Comparison of ENCODE assay signal across 12 mouse cellular contexts in the genomic region with DNA sequence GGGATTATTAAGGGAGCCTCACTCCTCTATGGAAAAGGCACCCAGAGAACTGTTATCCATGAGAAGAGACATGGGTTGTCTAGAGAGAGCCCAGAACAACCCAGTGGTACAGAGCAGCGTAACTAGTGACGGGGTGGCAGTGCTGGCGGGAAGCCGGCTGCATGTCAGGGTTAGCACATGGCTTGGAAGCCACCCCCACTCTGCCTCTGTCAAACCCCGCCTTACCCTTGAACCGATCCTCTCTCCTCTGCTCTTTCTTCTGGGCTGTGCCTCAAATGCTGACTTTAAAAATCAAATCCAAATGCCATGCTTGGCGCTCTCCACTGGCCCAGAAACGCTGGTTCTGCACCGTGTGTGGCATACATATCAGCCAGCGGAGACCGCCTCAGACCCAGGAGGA.
DNase-seq lines count a peak whose midpoint lies in the region; ATAC-seq lines count a peak whose summit lies in the region.
"Had no signal": no experiment of that assay in that cellular context is flagged by ENCODE, and none has a peak within 500 bp of the region (broad histone marks: within the 10 kb centered on the region; RNA-seq: fewer than 3 reads in every experiment).

No protein-coding gene starts in this region.

- no peak for DNase-seq in lung, adult 18-20 months
- DNase-seq in limb, embryonic 10.5 days (ENCODE audit: low spot score) = no peak
- no peak for DNase-seq in spleen, adult 12 weeks (ENCODE audit: low spot score)
- no peak for DNase-seq in spleen, postnatal 14 days (ENCODE audit: low spot score in 2 of 2)
- no peak for DNase-seq in layer of hippocampus, adult 18-20 months (ENCODE audit: low spot score in 2 of 2)
- DNase-seq: kidney, postnatal 25 days; retina, postnatal 1 day; thymus, postnatal 25 days had no signal

- H3K4me1 ChIP-seq in lung, embryonic 16.5 days (replicated peaks; ENCODE audit: control insufficient read depth, insufficient read depth, low read length) = peaks cover 21% of the 10 kb centered on the region
- H3K4me1 ChIP-seq in forebrain, embryonic 13.5 days = peaks cover 37% of the 10 kb centered on the region
- H3K4me1 ChIP-seq in limb, embryonic 10.5 days = peaks cover 38% of the 10 kb centered on the region
- H3K4me1 ChIP-seq in neural tube, embryonic 13.5 days (replicated peaks) = peaks cover 59% of the 10 kb centered on the region

- no peaks in the 10 kb centered on the region for H3K36me3 ChIP-seq in lung, embryonic 16.5 days (ENCODE audit: control insufficient read depth, insufficient read depth, low read length)
- no peaks in the 10 kb centered on the region for H3K36me3 ChIP-seq in forebrain, embryonic 13.5 days (ENCODE audit: poor library complexity, severe bottlenecking)
- H3K36me3 ChIP-seq in limb, embryonic 10.5 days = no peaks in the 10 kb centered on the region; the same call in 1 of the 2 replicates
- no peaks in the 10 kb centered on the region for H3K36me3 ChIP-seq in neural tube, embryonic 13.5 days

- H3K9me3 ChIP-seq in lung, embryonic 16.5 days (ENCODE audit: control insufficient read depth, low read length) = no peaks in the 10 kb centered on the region
- no peaks in the 10 kb centered on the region for H3K9me3 ChIP-seq in forebrain, embryonic 13.5 days (replicated peaks)
- H3K9me3 ChIP-seq in limb, embryonic 10.5 days (replicated peaks) = no peaks in the 10 kb centered on the region
- H3K9me3 ChIP-seq in neural tube, embryonic 13.5 days = no peaks in the 10 kb centered on the region
- H3K9me3 ChIP-seq: heart, embryonic 10.5 days had no signal

- no peak overlapping the region for H3K27ac ChIP-seq in lung, embryonic 16.5 days (ENCODE audit: low read length)
- peak overlapping the region; percentile 83; the same call in 1 of the 2 replicates for H3K27ac ChIP-seq in forebrain, embryonic 13.5 days
- H3K27ac ChIP-seq in limb, embryonic 10.5 days = 0 out of 2 replicates have a peak overlapping the region, but pooled peaks have one; percentile 1
- peak overlapping the region; percentile 97 for H3K27ac ChIP-seq in neural tube, embryonic 13.5 days (replicated peaks)
- H3K27ac ChIP-seq: heart, embryonic 10.5 days had no signal

- H3K4me3 ChIP-seq in lung, embryonic 16.5 days (ENCODE audit: low read length) = no peak overlapping the region
- no peak overlapping the region for H3K4me3 ChIP-seq in forebrain, embryonic 13.5 days
- H3K4me3 ChIP-seq in limb, embryonic 10.5 days = no peak overlapping the region
- no peak overlapping the region for H3K4me3 ChIP-seq in neural tube, embryonic 13.5 days
- H3K4me3 ChIP-seq: heart, embryonic 10.5 days had no signal

- H3K27me3 ChIP-seq in lung, embryonic 16.5 days (ENCODE audit: control insufficient read depth, insufficient read depth, low read depth, low read length) = no peaks in the 10 kb centered on the region
- no peaks in the 10 kb centered on the region for H3K27me3 ChIP-seq in forebrain, embryonic 13.5 days
- H3K27me3 ChIP-seq in limb, embryonic 10.5 days (ENCODE audit: low read depth, poor library complexity, severe bottlenecking) = no peaks in the 10 kb centered on the region
- H3K27me3 ChIP-seq in neural tube, embryonic 13.5 days = no peaks in the 10 kb centered on the region

- no peak overlapping the region for H3K9ac ChIP-seq in lung, embryonic 16.5 days (ENCODE audit: low read length)
- H3K9ac ChIP-seq in forebrain, embryonic 13.5 days = no peak overlapping the region; the same call in 1 of the 2 replicates
- peak overlapping the region; percentile 66 for H3K9ac ChIP-seq in neural tube, embryonic 13.5 days

- 77% methylated on average over 11 of the region's 11 CpGs for WGBS in lung, embryonic 16.5 days
- 86% methylated on average over 11 of the region's 11 CpGs for WGBS in forebrain, embryonic 13.5 days
- 86% methylated on average over 11 of the region's 11 CpGs for WGBS in limb, embryonic 10.5 days
- WGBS in neural tube, embryonic 13.5 days = 73% methylated on average over 11 of the region's 11 CpGs

- 0 out of 2 replicates have a peak, but pooled peaks have one; percentile 24 for ATAC-seq in lung, embryonic 16.5 days (ENCODE audit: low read depth)
- ATAC-seq in forebrain, embryonic 13.5 days = no peak
- no peak for ATAC-seq in neural tube, embryonic 13.5 days (ENCODE audit: low read depth)

- H3K4me2 ChIP-seq in lung, embryonic 16.5 days (ENCODE audit: low read depth, low read length) = no peak overlapping the region
- no peak overlapping the region for H3K4me2 ChIP-seq in forebrain, embryonic 13.5 days
- H3K4me2 ChIP-seq in neural tube, embryonic 13.5 days = peak overlapping the region; percentile 49
